In genomic region chr10:85128453-85128852, GRCm38 (mm10) we compare ENCODE assay signal across 8 mouse cellular contexts. TPM values are rescaled to one million over a fixed set of nuclear protein-coding genes. Genes with fewer than 3 reads are reported as not detected.
A peak's percentile ranks its signal among the peaks of the same experiment; 100 is the strongest.
DNase-seq lines count a peak whose midpoint lies in the region; ATAC-seq and TF ChIP-seq lines count a peak whose summit lies in the region.

No protein-coding gene starts in this region.

- H3K9ac ChIP-seq in heart, embryonic 16.5 days (ENCODE audit: low read length) = 0 out of 2 replicates have a peak overlapping the region, but pooled peaks have one; percentile 6
- peak overlapping the region; percentile 43 for H3K9ac ChIP-seq in stomach, postnatal 0 days (ENCODE audit: low read length)

- H3K4me2 ChIP-seq in heart, embryonic 16.5 days (ENCODE audit: low read depth, low read length) = peak overlapping the region; percentile 66
- peak overlapping the region; percentile 62 for H3K4me2 ChIP-seq in stomach, postnatal 0 days (replicated peaks; ENCODE audit: low read depth)

- ATAC-seq in heart, embryonic 16.5 days (replicated peaks; ENCODE audit: extremely low read depth, insufficient read depth, low FRiP score) = peak; percentile 37; the same call in 1 of the 2 replicates
- ATAC-seq in megakaryocyte-erythroid progenitor cell, adult 5-6 weeks (replicated peaks; ENCODE audit: low FRiP score, low TSS enrichment, poor library complexity, severe bottlenecking) = peak; percentile 55
- ATAC-seq in stomach, postnatal 0 days (ENCODE audit: low FRiP score, low TSS enrichment) = peak; percentile 56; the same call in 1 of the 2 replicates

- H3K9me3 ChIP-seq in heart, embryonic 16.5 days (replicated peaks; ENCODE audit: control insufficient read depth, low read length) = no peaks in the 10 kb centered on the region
- no peaks in the 10 kb centered on the region for H3K9me3 ChIP-seq in stomach, postnatal 0 days (ENCODE audit: control insufficient read depth, low read length)

- H3K27me3 ChIP-seq in heart, embryonic 16.5 days (ENCODE audit: control insufficient read depth, insufficient read depth, low read length) = no peaks in the 10 kb centered on the region
- no peaks in the 10 kb centered on the region for H3K27me3 ChIP-seq in stomach, postnatal 0 days (ENCODE audit: control insufficient read depth, insufficient read depth, low read length)

- TF ChIP-seq EP300 in stomach, postnatal 0 days (optimal IDR thresholded peaks at IDR 0.05) = no peak

- 16% methylated on average over 7 of the region's 7 CpGs for WGBS in heart, embryonic 16.5 days
- 12% methylated on average over 7 of the region's 7 CpGs for WGBS in stomach, postnatal 0 days

- 0 out of 2 replicates have a peak overlapping the region, but pooled peaks have one; percentile 21 for H3K27ac ChIP-seq in heart, embryonic 16.5 days (ENCODE audit: low read length)
- H3K27ac ChIP-seq in stomach, postnatal 0 days (replicated peaks) = no peak overlapping the region

- DNase-seq in adrenal gland, postnatal 10 days = peak; percentile 24
- no peak for DNase-seq in adrenal gland, adult 18-20 months (ENCODE audit: low spot score in 2 of 2)
- peak; percentile 58 for DNase-seq in ZHBTc4 (ENCODE audit: low read depth, low spot score)
- DNase-seq in kidney, postnatal 36 days = peak; percentile 54 to 75
- DNase-seq in stomach, postnatal 0 days (ENCODE audit: low spot score) = peak; percentile 47
- no peak for DNase-seq in cerebellum, adult 9-11 months

- H3K4me1 ChIP-seq in heart, embryonic 16.5 days (ENCODE audit: control insufficient read depth, insufficient read depth, low read length) = peaks cover 9% of the 10 kb centered on the region
- no peaks in the 10 kb centered on the region for H3K4me1 ChIP-seq in stomach, postnatal 0 days (replicated peaks; ENCODE audit: control insufficient read depth, insufficient read depth)

- H3K36me3 ChIP-seq in heart, embryonic 16.5 days (ENCODE audit: control insufficient read depth, insufficient read depth) = peaks cover 8% of the 10 kb centered on the region; the same call in 1 of the 2 replicates
- peaks cover 6% of the 10 kb centered on the region; the same call in 1 of the 2 replicates for H3K36me3 ChIP-seq in stomach, postnatal 0 days (ENCODE audit: control insufficient read depth, insufficient read depth, low read length)

- no peak for TF ChIP-seq CTCF in stomach, postnatal 0 days (IDR thresholded peaks at IDR 0.05; ENCODE audit: low read depth)

- H3K4me3 ChIP-seq in heart, embryonic 16.5 days (ENCODE audit: low read length) = peak overlapping the region; percentile 65
- peak overlapping the region; percentile 64 for H3K4me3 ChIP-seq in stomach, postnatal 0 days (ENCODE audit: low read depth, low read length)

RNA-seq across cellular contexts. Expression of gene Mterf2, which starts 0.6 kb away (rescaled TPM):
- total RNA-seq in adrenal gland, postnatal 10 days (2021) = 10 to 100 TPM in 1 of 2 experiments, 1 to 10 TPM in 1; 7.3 to 13.8 TPM
- 1 to 10 TPM; 2.6 to 8.2 TPM for total RNA-seq in adrenal gland, adult 18-20 months (2021)
- 13.6 and 15.0 TPM in 2 replicates for polyA plus RNA-seq in heart, embryonic 16.5 days (2015; fragmentation: Nextera tagmentation; extraction: Ambion mirVana)
- 5.1 and 5.7 TPM in 2 replicates for total RNA-seq in megakaryocyte-erythroid progenitor cell, adult 5-6 weeks (2014; fragmentation: Nextera tagmentation)
- total RNA-seq in megakaryocyte-erythroid progenitor cell, adult 5-6 weeks (2017) = 11.2 and 26.8 TPM in 2 replicates
- 5.4 and 7.2 TPM in 2 replicates for polyA plus RNA-seq in stomach, postnatal 0 days (2015; fragmentation: Nextera tagmentation; extraction: Ambion mirVana)

RNA-seq across cellular contexts. Expression of gene Tmem263, which starts 26.0 kb away (rescaled TPM):
- total RNA-seq in adrenal gland, postnatal 10 days (2021) = 10 to 100 TPM; 22.5 to 24.7 TPM
- 10 to 100 TPM; 18.2 to 18.8 TPM for total RNA-seq in adrenal gland, adult 18-20 months (2021)
- polyA plus RNA-seq in heart, embryonic 16.5 days (2015; fragmentation: Nextera tagmentation; extraction: Ambion mirVana) = 47.6 and 55.1 TPM in 2 replicates
- total RNA-seq in megakaryocyte-erythroid progenitor cell, adult 5-6 weeks (2014; fragmentation: Nextera tagmentation) = 12.8 and 15.7 TPM in 2 replicates
- total RNA-seq in megakaryocyte-erythroid progenitor cell, adult 5-6 weeks (2017) = 17.8 and 18.7 TPM in 2 replicates
- 26.2 and 29.1 TPM in 2 replicates for polyA plus RNA-seq in stomach, postnatal 0 days (2015; fragmentation: Nextera tagmentation; extraction: Ambion mirVana)

RNA-seq across cellular contexts. Expression of gene Fhl4, which starts 26.2 kb away (rescaled TPM):
- total RNA-seq in adrenal gland, postnatal 10 days (2021) = under 1 TPM; 0.51 to 0.73 TPM
- under 1 TPM; 0.19 to 0.27 TPM for total RNA-seq in adrenal gland, adult 18-20 months (2021)
- 1.3 and 1.5 TPM in 2 replicates for polyA plus RNA-seq in heart, embryonic 16.5 days (2015; fragmentation: Nextera tagmentation; extraction: Ambion mirVana)
- 1.5 TPM in 1 of 2 replicates, not detected in the other for total RNA-seq in megakaryocyte-erythroid progenitor cell, adult 5-6 weeks (2014; fragmentation: Nextera tagmentation)
- 1.0 and 3.0 TPM in 2 replicates for total RNA-seq in megakaryocyte-erythroid progenitor cell, adult 5-6 weeks (2017)
- 0.46 and 0.50 TPM in 2 replicates for polyA plus RNA-seq in stomach, postnatal 0 days (2015; fragmentation: Nextera tagmentation; extraction: Ambion mirVana)

RNA-seq across cellular contexts. Expression of gene Cry1, which starts 56.4 kb away (rescaled TPM):
- 10 to 100 TPM; 17.2 to 23.5 TPM for total RNA-seq in adrenal gland, postnatal 10 days (2021)
- 10 to 100 TPM; 10.6 to 13.6 TPM for total RNA-seq in adrenal gland, adult 18-20 months (2021)
- polyA plus RNA-seq in heart, embryonic 16.5 days (2015; fragmentation: Nextera tagmentation; extraction: Ambion mirVana) = 18.2 and 19.7 TPM in 2 replicates
- total RNA-seq in megakaryocyte-erythroid progenitor cell, adult 5-6 weeks (2014; fragmentation: Nextera tagmentation) = 5.5 and 8.6 TPM in 2 replicates
- total RNA-seq in megakaryocyte-erythroid progenitor cell, adult 5-6 weeks (2017) = 7.3 and 9.6 TPM in 2 replicates
- 16.5 and 16.7 TPM in 2 replicates for polyA plus RNA-seq in stomach, postnatal 0 days (2015; fragmentation: Nextera tagmentation; extraction: Ambion mirVana)

Comparison
In these comparisons a context has a peak if more than half of its experiments do, and no peak if none do; other contexts are left out.
1. DNase-seq: peak in adrenal gland, postnatal 10 days (single experiment), ZHBTc4 (single experiment), kidney, postnatal 36 days (2 of 2) and stomach, postnatal 0 days (single experiment); none in adrenal gland, adult 18-20 months (0 of 2) and cerebellum, adult 9-11 months (single experiment).
2. Peak in every context shown above with its lines, with median percentiles within 50 percentile points of each other: ATAC-seq.